ENCODE assay signal across 32 mouse cellular contexts in genomic region chr4:139459970-139460369, GRCm38 (mm10).
DNase-seq lines count a peak whose midpoint lies in the region; ATAC-seq and TF ChIP-seq lines count a peak whose summit lies in the region.
"Had no signal": no experiment of that assay in that cellular context is flagged by ENCODE, and none has a peak within 500 bp of the region (broad histone marks: within the 10 kb centered on the region; RNA-seq: fewer than 3 reads in every experiment).

No protein-coding gene starts in this region.

- H3K36me3 ChIP-seq in limb, embryonic 13.5 days = peaks cover 100% of the 10 kb centered on the region
- H3K36me3 ChIP-seq in limb, embryonic 10.5 days = peaks cover 100% of the 10 kb centered on the region

- peak; percentile 75 for DNase-seq in gastrocnemius, adult 2 months
- DNase-seq in gastrocnemius, postnatal 36 days = no peak
- DNase-seq in limb, embryonic 10.5 days (ENCODE audit: low spot score) = no peak
- DNase-seq in gastrocnemius, postnatal 14 days = peak; percentile 52
- DNase-seq in cerebellum, adult 9-11 months = no peak
- DNase-seq in layer of hippocampus, postnatal 10 days (ENCODE audit: low spot score in 2 of 2) = no peak
- DNase-seq: adrenal gland, adult 8-10 months; B cell, adult 2 months; cerebellum, adult 11-12 months; cerebellum, postnatal 25 days; kidney, adult 9 months; layer of hippocampus, postnatal 36 days; liver, embryonic 13.5 days; lung, adult 2 months; lung, postnatal 36 days; thymus, adult 18-20 months; thymus, postnatal 36 days had no signal

- peak overlapping the region; percentile 70 for H3K27ac ChIP-seq in gastrocnemius, adult 2 months
- no peak overlapping the region for H3K27ac ChIP-seq in limb, embryonic 13.5 days
- H3K27ac ChIP-seq in limb, embryonic 10.5 days = no peak overlapping the region
- H3K27ac ChIP-seq: embryonic facial prominence, embryonic 12.5 days; forebrain, embryonic 13.5 days; heart, embryonic 10.5 days; hindbrain, embryonic 10.5 days; intestine, embryonic 15.5 days; layer of hippocampus, adult 2 months; limb, embryonic 12.5 days; liver, embryonic 13.5 days had no signal

- intact Hi-C loops in gastrocnemius, adult 2 months (cut with DNase I) = no loop called here
- intact Hi-C loops in gastrocnemius, postnatal 36 days (cut with DNase I) = no loop called here
- intact Hi-C loops in gastrocnemius, postnatal 14 days (cut with DNase I; ENCODE audit: low total_unique reads) = no loop called here

- TF ChIP-seq CTCF in gastrocnemius, adult 2 months (IDR thresholded peaks at IDR 0.05) = no peak

- H3K4me3 ChIP-seq in gastrocnemius, adult 2 months = no peak overlapping the region
- no peak overlapping the region for H3K4me3 ChIP-seq in limb, embryonic 13.5 days
- no peak overlapping the region for H3K4me3 ChIP-seq in limb, embryonic 10.5 days
- H3K4me3 ChIP-seq: embryonic facial prominence, embryonic 12.5 days; forebrain, embryonic 13.5 days; heart, embryonic 10.5 days; hindbrain, embryonic 10.5 days; intestine, embryonic 15.5 days; layer of hippocampus, adult 2 months; limb, embryonic 12.5 days; liver, embryonic 13.5 days; megakaryocyte, embryonic 14.5 days had no signal

- peak; percentile 90 for ATAC-seq in limb, embryonic 13.5 days (ENCODE audit: low FRiP score, low read depth)
- ATAC-seq: activated CD4-positive, CD25-positive, alpha-beta regulatory T cell, adult 4 months; forebrain, embryonic 13.5 days; hindbrain, embryonic 16.5 days; intestine, embryonic 15.5 days; midbrain, embryonic 16.5 days; Patski had no signal

- no peaks in the 10 kb centered on the region for H3K27me3 ChIP-seq in limb, embryonic 13.5 days
- H3K27me3 ChIP-seq in limb, embryonic 10.5 days (ENCODE audit: low read depth, poor library complexity, severe bottlenecking) = no peaks in the 10 kb centered on the region
- H3K27me3 ChIP-seq: CH12.LX; embryonic facial prominence, embryonic 12.5 days; forebrain, embryonic 13.5 days; intestine, embryonic 15.5 days; limb, embryonic 12.5 days; liver, embryonic 13.5 days; megakaryocyte, embryonic 14.5 days; Patski had no signal

- WGBS in limb, embryonic 13.5 days = 88% methylated on average over 15 of the region's 15 CpGs
- WGBS in limb, embryonic 10.5 days = 92% methylated on average over 15 of the region's 15 CpGs

- no peak overlapping the region for H3K4me2 ChIP-seq in limb, embryonic 13.5 days (replicated peaks)
- H3K4me2 ChIP-seq: embryonic facial prominence, embryonic 12.5 days; forebrain, embryonic 13.5 days; intestine, embryonic 15.5 days; limb, embryonic 12.5 days; liver, embryonic 13.5 days had no signal

- H3K4me1 ChIP-seq in limb, embryonic 13.5 days = no peaks in the 10 kb centered on the region
- H3K4me1 ChIP-seq in limb, embryonic 10.5 days = no peaks in the 10 kb centered on the region
- H3K4me1 ChIP-seq: embryonic facial prominence, embryonic 12.5 days; forebrain, embryonic 13.5 days; hindbrain, embryonic 10.5 days; intestine, embryonic 15.5 days; limb, embryonic 12.5 days; liver, embryonic 13.5 days; megakaryocyte, embryonic 14.5 days had no signal

- no peaks in the 10 kb centered on the region for H3K9me3 ChIP-seq in limb, embryonic 13.5 days
- H3K9me3 ChIP-seq in limb, embryonic 10.5 days (replicated peaks) = no peaks in the 10 kb centered on the region
- H3K9me3 ChIP-seq: embryonic facial prominence, embryonic 12.5 days; forebrain, embryonic 13.5 days; G1E; heart, embryonic 10.5 days; hindbrain, embryonic 10.5 days; intestine, embryonic 15.5 days; limb, embryonic 12.5 days; liver, embryonic 13.5 days; megakaryocyte, embryonic 14.5 days had no signal

- H3K9ac ChIP-seq in limb, embryonic 13.5 days = no peak overlapping the region
- H3K9ac ChIP-seq: embryonic facial prominence, embryonic 12.5 days; forebrain, embryonic 13.5 days; intestine, embryonic 15.5 days; limb, embryonic 12.5 days; liver, embryonic 13.5 days had no signal

Comparison
In these comparisons a context has a peak if more than half of its experiments do, and no peak if none do; other contexts are left out.
1. DNase-seq: peak in gastrocnemius, adult 2 months (single experiment) and gastrocnemius, postnatal 14 days (single experiment); none in gastrocnemius, postnatal 36 days (0 of 2), limb, embryonic 10.5 days (single experiment), cerebellum, adult 9-11 months (single experiment) and layer of hippocampus, postnatal 10 days (0 of 2).